Mouse (Mus musculus) MEL (cell line): ENCODE measurements around the gene Ggact. TPM values are rescaled to one million over a fixed set of nuclear protein-coding genes. Genes with fewer than 3 reads are reported as not detected.

ENCODE experiments used
- DNase-seq: peaks from one replicate; pipeline ENCODE4 v3.0.0; 2011; ENCODE audit warnings: low read depth, low spot score
- H3K27ac ChIP-seq: 2 replicates; pipeline ENCODE4 v1.5.1; 2012; ENCODE audit warnings: low read depth, mild to moderate bottlenecking, control low read depth, low read length, moderate library complexity; ENCODE audit not compliant: control insufficient read depth
- H3K27me3 ChIP-seq, 2 experiments: fragments of 150-350 bp in 1 of 2; sonication (generic) in 1 of 2; 2 replicates each; pipeline ENCODE4 v1.6.1; 2012; ENCODE audit warnings: low read length in 2 of 2, mild to moderate bottlenecking in 2 of 2, improper control_type of control experiment in 1 of 2, moderate library complexity in 1 of 2; ENCODE audit not compliant: insufficient read depth in 2 of 2, control insufficient read depth in 1 of 2
- H3K36me3 ChIP-seq, 2 experiments: 2 replicates each; pipeline ENCODE4 v1.6.1; 2012 to 2014; ENCODE audit warnings: low read length in 2 of 2, improper control_type of control experiment in 1 of 2, inconsistent platforms in 1 of 2, mild to moderate bottlenecking in 1 of 2; ENCODE audit not compliant: insufficient read depth in 2 of 2, control insufficient read depth in 1 of 2
- H3K4me1 ChIP-seq, 2 experiments: fragments of 150-350 bp in 1 of 2; sonication (generic) in 1 of 2; 2 replicates each; pipeline ENCODE4 v1.6.1; 2012; ENCODE audit warnings: low read length in 2 of 2, improper control_type of control experiment in 1 of 2, mild to moderate bottlenecking in 1 of 2; ENCODE audit not compliant: insufficient read depth in 2 of 2, control insufficient read depth in 1 of 2
- H3K4me3 ChIP-seq, 2 experiments: fragments of 150-350 bp in 1 of 2; sonication (generic) in 1 of 2; 2 replicates each; pipeline ENCODE4 v1.5.1; 2012; ENCODE audit warnings: low read depth in 2 of 2, low read length in 2 of 2, mild to moderate bottlenecking in 2 of 2, moderate library complexity in 2 of 2, control low read depth in 1 of 2, improper control_type of control experiment in 1 of 2; ENCODE audit not compliant: control insufficient read depth in 1 of 2, insufficient read depth in 1 of 2
- H3K79me2 ChIP-seq: 2 replicates; pipeline ENCODE4 v1.6.1; 2012; ENCODE audit warnings: mild to moderate bottlenecking, low read length, moderate library complexity; ENCODE audit not compliant: control insufficient read depth, poor library complexity, insufficient read depth
- H3K9ac ChIP-seq: 2 replicates; pipeline ENCODE4 v1.6.1; 2012; ENCODE audit warnings: low read depth, mild to moderate bottlenecking, control low read depth, low read length, moderate library complexity; ENCODE audit not compliant: control insufficient read depth, poor library complexity, severe bottlenecking
- H3K9me3 ChIP-seq: fragments of 150-350 bp; sonication (generic); replicated peaks from 2 replicates; pipeline ENCODE4 v1.6.1; 2012; ENCODE audit warnings: mild to moderate bottlenecking, low read length, improper control_type of control experiment, moderate library complexity; ENCODE audit not compliant: insufficient read depth
- BHLHE40 ChIP-seq: IDR thresholded peaks from 2 replicates; pipeline ENCODE4 v1.6.1; 2012; ENCODE audit warnings: low read depth, mild to moderate bottlenecking, inconsistent platforms, low read length, improper control_type of control experiment, borderline replicate concordance
- CHD1 ChIP-seq: IDR thresholded peaks from 2 replicates; pipeline ENCODE4 v1.6.1; 2012; ENCODE audit warnings: low read depth, mild to moderate bottlenecking, inconsistent platforms, low read length, improper control_type of control experiment
- EP300 ChIP-seq, 2 experiments: IDR thresholded peaks; 2 replicates each; pipeline ENCODE4 v1.6.1; 2011; ENCODE audit warnings: improper control_type of control experiment in 2 of 2, low read length in 2 of 2, low read depth in 1 of 2, mild to moderate bottlenecking in 1 of 2
- GABPA ChIP-seq: IDR thresholded peaks from 2 replicates; pipeline ENCODE4 v1.6.1; 2012; ENCODE audit warnings: low read depth, mild to moderate bottlenecking, inconsistent platforms, low read length, improper control_type of control experiment, moderate library complexity
- HCFC1 ChIP-seq: IDR thresholded peaks from 2 replicates; pipeline ENCODE4 v1.6.1; 2012; ENCODE audit warnings: low read depth, mild to moderate bottlenecking, inconsistent platforms, low read length, improper control_type of control experiment, moderate library complexity
- MAZ ChIP-seq: IDR thresholded peaks from 2 replicates; pipeline ENCODE4 v1.6.1; 2012; ENCODE audit warnings: low read depth, mild to moderate bottlenecking, inconsistent platforms, low read length, improper control_type of control experiment
- MEF2A ChIP-seq: IDR thresholded peaks from 2 replicates; pipeline ENCODE4 v1.6.1; 2014; ENCODE audit warnings: low read depth, mild to moderate bottlenecking, inconsistent platforms, low read length, improper control_type of control experiment; ENCODE audit not compliant: poor library complexity, insufficient replicate concordance, severe bottlenecking; ENCODE audit errors: extremely low read depth
- MYB ChIP-seq: IDR thresholded peaks from 2 replicates; pipeline ENCODE4 v1.6.1; 2011; ENCODE audit warnings: mild to moderate bottlenecking, low read depth, low read length, improper control_type of control experiment
- MYC ChIP-seq: IDR thresholded peaks from 2 replicates; pipeline ENCODE4 v1.6.1; 2011; ENCODE audit warnings: low read depth, mild to moderate bottlenecking, low read length, improper control_type of control experiment, moderate library complexity
- NELFE ChIP-seq: IDR thresholded peaks from 2 replicates; pipeline ENCODE4 v1.6.1; 2011; ENCODE audit warnings: low read depth, low read length, improper control_type of control experiment
- NRF1 ChIP-seq: IDR thresholded peaks from 2 replicates; pipeline ENCODE4 v1.6.1; 2014; ENCODE audit warnings: low read depth, mild to moderate bottlenecking, inconsistent platforms, low read length, improper control_type of control experiment, moderate library complexity; ENCODE audit not compliant: poor library complexity, insufficient read depth, severe bottlenecking
- POLR2A ChIP-seq, 2 experiments: IDR thresholded peaks; 2 replicates each; pipeline ENCODE4 v1.6.1; 2011 to 2012; ENCODE audit warnings: low read length in 2 of 2, mild to moderate bottlenecking in 2 of 2, control low read depth in 1 of 2, improper control_type of control experiment in 1 of 2, low read depth in 1 of 2, moderate library complexity in 1 of 2; ENCODE audit not compliant: control insufficient read depth in 1 of 2, insufficient read depth in 1 of 2, poor library complexity in 1 of 2
- POLR2AphosphoS2 ChIP-seq: IDR thresholded peaks from 2 replicates; pipeline ENCODE4 v1.6.1; 2011; ENCODE audit warnings: low read length, improper control_type of control experiment
- POLR2AphosphoS5 ChIP-seq: IDR thresholded peaks from 2 replicates; pipeline ENCODE4 v1.6.1; 2012; ENCODE audit warnings: low read depth, borderline replicate concordance, mild to moderate bottlenecking, inconsistent platforms, low read length, moderate library complexity, mixed read lengths
- RCOR1 ChIP-seq: IDR thresholded peaks from 2 replicates; pipeline ENCODE4 v1.6.1; 2012; ENCODE audit warnings: low read depth, mild to moderate bottlenecking, inconsistent platforms, low read length, improper control_type of control experiment
- SIN3A ChIP-seq: IDR thresholded peaks from 2 replicates; pipeline ENCODE4 v1.6.1; 2012; ENCODE audit warnings: low read length, improper control_type of control experiment, inconsistent platforms
- TCF12 ChIP-seq: IDR thresholded peaks from 2 replicates; pipeline ENCODE4 v1.6.1; 2014; ENCODE audit warnings: low read depth, mild to moderate bottlenecking, inconsistent platforms, low read length, improper control_type of control experiment, moderate library complexity
- UBTF ChIP-seq: IDR thresholded peaks from 2 replicates; pipeline ENCODE4 v1.6.1; 2012; ENCODE audit warnings: low read depth, mild to moderate bottlenecking, inconsistent platforms, low read length, improper control_type of control experiment, moderate library complexity, borderline replicate concordance; ENCODE audit not compliant: insufficient read depth
- polyA plus RNA-seq, 2 experiments: library from polyadenylated mRNA; stranded (reverse) in 1 of 2; unstranded in 1 of 2; fragments of >175 nt in 1 of 2; fragments of >200 nt in 1 of 2; gene quantifications; 2 replicates each; pipeline versions ENCODE4 v1.2.1 to v1.2.4; 2012; ENCODE audit warnings: low replicate concordance in 2 of 2, low read depth in 1 of 2; ENCODE audit not compliant: insufficient read length in 2 of 2, insufficient read depth in 1 of 2, missing spikeins in 1 of 2
- total RNA-seq: library from RNA; depleted of rRNA; stranded (reverse); fragments of 300-350 nt; gene quantifications from 2 replicates; pipeline ENCODE4 v1.2.3, GENCODE M21; 2012

Gene Ggact
- total and polyA plus RNA-seq, 3 experiments, result 54.0 to 64.8 TPM; not detected in 1

DNA sequence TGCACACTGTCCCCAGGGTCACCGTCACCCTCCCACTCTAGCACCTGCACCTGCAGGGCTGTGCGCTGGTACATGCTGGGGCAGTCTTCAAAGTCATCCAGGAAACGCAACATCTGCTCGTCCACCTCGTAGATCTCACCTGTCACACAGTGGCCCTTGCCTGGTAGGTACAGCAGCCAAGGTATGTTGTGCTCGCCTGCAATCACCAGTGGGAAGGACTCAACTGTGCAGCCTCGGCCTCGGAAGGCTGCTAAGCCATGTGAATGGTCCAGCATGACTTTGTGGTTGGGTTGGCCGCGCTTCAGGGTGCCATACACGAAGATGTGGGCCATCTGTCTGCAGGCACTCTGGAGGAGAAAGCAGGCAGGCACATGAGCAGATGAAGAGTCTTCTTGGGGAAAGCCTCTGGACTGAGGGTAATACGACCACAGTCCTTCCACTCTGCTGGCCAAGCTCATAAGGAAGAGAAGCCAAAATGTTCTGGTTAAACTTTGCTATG lies 22.0 kb downstream of the Ggact start:
- H3K4me1 ChIP-seq, result peaks cover 7 to 13% of the 10 kb centered on the region in 2 experiments
- H3K27ac ChIP-seq, result no peak overlapping the region
- H3K27me3 ChIP-seq, result no peaks in the 10 kb centered on the region
- no peak overlapping the region for H3K9ac ChIP-seq
- no peak for DNase-seq
- H3K36me3 ChIP-seq, result peaks cover 0 to 15% of the 10 kb centered on the region in 2 experiments; a peak in 3 of 4 replicates
- no peak for TF ChIP-seq MAZ
- TF ChIP-seq POLR2AphosphoS5, result no peak
- no peak for TF ChIP-seq UBTF
- no peak for TF ChIP-seq NELFE
- TF ChIP-seq CHD1, result no peak
- no peak for TF ChIP-seq BHLHE40
- TF ChIP-seq SIN3A, result no peak
- no peak for TF ChIP-seq TCF12
- TF ChIP-seq MYB, result no peak
- no peak for TF ChIP-seq MYC
- no peak for TF ChIP-seq POLR2A (IDR thresholded peaks at IDR 0.05; ENCODE audit: control insufficient read depth in 1 of 2, insufficient read depth in 1 of 2, low read depth in 1 of 2, low read length in 2 of 2, poor library complexity in 1 of 2)
- no peaks in the 10 kb centered on the region for H3K79me2 ChIP-seq
- no peaks in the 10 kb centered on the region for H3K9me3 ChIP-seq
- H3K4me3 ChIP-seq, result no peak overlapping the region

DNA sequence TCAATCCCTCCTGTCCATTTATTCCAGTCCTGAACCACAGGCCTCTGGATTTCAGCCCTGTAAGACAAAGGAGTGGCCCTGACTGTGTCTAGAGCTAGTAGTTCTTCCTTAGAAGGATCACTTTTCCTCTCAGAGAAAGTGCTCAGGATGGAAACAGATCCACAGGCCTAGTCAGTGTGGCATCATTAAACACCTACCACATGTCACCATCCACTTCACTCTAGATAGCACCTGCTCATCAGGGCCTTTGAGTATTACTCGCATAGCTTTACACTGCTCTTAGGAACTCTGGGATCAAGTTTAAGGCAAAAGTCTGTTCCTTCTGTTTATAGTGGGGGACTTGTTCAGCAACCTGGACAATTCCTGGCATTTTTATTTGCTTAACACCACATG lies 25.1 kb downstream of the Ggact start:
- H3K9ac ChIP-seq, result no peak overlapping the region
- DNase-seq, result no peak
- no peaks in the 10 kb centered on the region for H3K9me3 ChIP-seq
- no peaks in the 10 kb centered on the region for H3K79me2 ChIP-seq
- no peaks in the 10 kb centered on the region for H3K27me3 ChIP-seq
- H3K4me1 ChIP-seq, result peaks cover 7 to 13% of the 10 kb centered on the region in 2 experiments
- peaks cover 0 to 15% of the 10 kb centered on the region in 2 experiments; a peak in 3 of 4 replicates for H3K36me3 ChIP-seq
- no peak overlapping the region for H3K4me3 ChIP-seq
- no peak overlapping the region for H3K27ac ChIP-seq
- TF ChIP-seq HCFC1 (no peak), NRF1 (no peak), POLR2AphosphoS2 (no peak), MAZ (no peak), UBTF (no peak), EP300 (IDR thresholded peaks at IDR 0.05; ENCODE audit: low read depth in 1 of 2, low read length in 2 of 2) (no peak), NELFE (no peak), POLR2A (IDR thresholded peaks at IDR 0.05; ENCODE audit: control insufficient read depth in 1 of 2, insufficient read depth in 1 of 2, low read depth in 1 of 2, low read length in 2 of 2, poor library complexity in 1 of 2) (no peak), MEF2A (no peak), GABPA (no peak), RCOR1 (no peak)
